Mouse (Mus musculus) splenic B cell, adult 2 months (primary cell): ENCODE data around the gene Hist1h4m.
"Not testable (repeated sequence)": the region's sequence is repeated elsewhere in the genome, so short reads cannot be mapped to it uniquely, and the experiment has no call there.

Experiments
- DNase-seq: peaks from one replicate; pipeline ENCODE4 v3.0.0-alpha.2; 2011; ENCODE audit warnings: low read depth, low spot score
- H3K27me3 ChIP-seq: 2 replicates; pipeline ENCODE4 v1.6.1; 2012; ENCODE audit warnings: mild to moderate bottlenecking, low read length, moderate library complexity, mixed read lengths; ENCODE audit not compliant: control insufficient read depth, poor library complexity, insufficient read depth, severe bottlenecking
- H3K36me3 ChIP-seq: 2 replicates; pipeline ENCODE4 v1.6.1; 2012; ENCODE audit warnings: mild to moderate bottlenecking, low read length, moderate library complexity, mixed read lengths; ENCODE audit not compliant: control insufficient read depth, poor library complexity, insufficient read depth, severe bottlenecking

The Hist1h4m gene

DNA sequence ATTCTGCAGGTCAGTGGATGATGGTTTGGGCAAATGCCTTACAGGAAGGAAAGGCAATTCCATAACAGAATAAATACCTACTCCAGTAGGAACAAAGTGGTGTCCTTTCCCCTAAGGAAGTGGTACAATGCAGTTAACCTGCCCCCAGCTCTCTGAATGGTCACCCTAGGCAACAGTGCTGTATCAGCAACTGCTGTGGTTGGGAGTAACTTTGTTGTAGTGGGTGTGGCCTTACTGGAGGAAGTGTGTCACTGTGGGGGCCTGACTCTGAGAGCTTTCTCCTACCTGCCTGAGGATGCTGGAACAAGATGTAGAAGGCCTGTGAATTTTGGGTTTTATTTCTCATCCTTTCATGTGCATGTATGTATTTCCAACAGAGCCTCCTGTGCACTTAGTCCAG lies 34.8 kb downstream of the Hist1h4m start:
- not testable (repeated sequence) for H3K36me3 ChIP-seq, H3K27me3 ChIP-seq, DNase-seq

DNA sequence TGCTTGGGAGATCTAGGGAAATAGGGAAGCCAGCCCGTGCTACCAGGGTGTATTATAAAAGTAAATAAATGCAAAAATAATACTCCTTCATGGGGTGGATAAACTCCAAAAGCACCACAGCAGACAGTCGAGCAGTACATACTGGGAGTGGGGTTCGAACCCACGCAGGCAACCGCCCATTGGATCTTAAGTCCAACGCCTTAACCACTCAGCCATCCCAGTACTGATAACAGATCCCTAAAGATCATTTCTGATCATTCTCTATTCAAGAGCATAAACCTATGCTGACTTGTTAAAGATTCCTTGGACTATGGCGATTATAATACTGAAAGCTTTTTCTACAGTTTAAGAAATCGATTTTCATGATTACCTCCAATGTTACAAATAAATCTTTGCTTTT lies 36.3 kb downstream of the Hist1h4m start:
- DNase-seq = no peak
- Histone ChIP-seq H3K27me3 (no peaks in the 10 kb centered on the region), H3K36me3 (no peaks in the 10 kb centered on the region)

- not testable (repeated sequence) for H3K27me3 ChIP-seq, DNase-seq, H3K36me3 ChIP-seq
Observed at GRCm38 (mm10) chr13:21850696-21851095, 39.1 kb downstream of the Hist1h4m start.

DNA sequence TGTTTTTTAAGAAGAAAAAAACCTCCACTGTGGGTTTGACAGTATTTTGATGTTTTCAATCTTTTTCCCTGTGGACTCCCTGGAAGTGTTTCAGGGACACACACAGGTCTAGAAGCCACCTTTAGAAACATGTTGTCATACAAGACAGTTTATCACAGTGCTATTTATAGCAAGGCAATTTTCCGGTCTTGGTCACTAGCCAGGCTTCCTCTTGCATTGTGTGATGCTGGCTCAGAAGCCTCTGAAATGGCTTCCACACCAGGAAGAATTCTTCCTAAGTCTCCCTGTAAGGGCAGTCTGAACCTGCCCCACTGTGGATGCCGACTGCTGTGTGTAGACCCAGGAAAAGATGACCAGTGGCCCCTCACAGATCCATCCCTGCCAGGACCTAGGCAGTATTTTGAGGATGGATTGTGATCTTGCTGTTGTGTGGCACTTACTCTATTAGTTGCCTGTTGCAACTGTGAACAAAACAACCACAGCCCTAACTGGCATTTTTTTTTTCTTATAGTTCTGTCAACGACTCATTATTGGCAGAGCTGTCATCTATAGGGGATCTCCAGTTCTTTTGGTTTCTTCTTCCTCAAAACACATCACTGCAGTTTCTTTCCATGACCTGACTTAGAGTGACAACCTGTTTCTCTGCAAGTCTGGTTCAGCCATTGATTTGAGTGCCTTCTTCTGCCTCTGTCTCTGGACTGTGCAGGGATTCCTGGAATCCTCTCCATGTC lies 40.8 kb downstream of the Hist1h4m start:
- DNase-seq = peak; percentile 57
- no peaks in the 10 kb centered on the region for H3K36me3 ChIP-seq
- no peaks in the 10 kb centered on the region for H3K27me3 ChIP-seq

GRCm38 (mm10) chr13:21855146-21855545 lies 43.6 kb downstream of the Hist1h4m start:
- DNase-seq = peak; percentile 72
- Histone ChIP-seq H3K27me3 (no peaks in the 10 kb centered on the region), H3K36me3 (no peaks in the 10 kb centered on the region)

- DNase-seq = peak; percentile 34
Observed at GRCm38 (mm10) chr13:21855698-21856162, 44.2 kb downstream of the Hist1h4m start.

GRCm38 (mm10) chr13:21861608-21862007 lies 50.1 kb downstream of the Hist1h4m start:
- no peaks in the 10 kb centered on the region for H3K27me3 ChIP-seq
- DNase-seq = no peak
- no peaks in the 10 kb centered on the region for H3K36me3 ChIP-seq

More at GRCm38 (mm10) chr13:21855698-21856162, 44.2 kb downstream of the Hist1h4m start:
- Histone ChIP-seq H3K36me3 (no peaks in the 10 kb centered on the region), H3K27me3 (no peaks in the 10 kb centered on the region)
